Mouse (Mus musculus) MN1 (cell line): ENCODE data around the gene Rnf7.
"Not testable (repeated sequence)": the region's sequence is repeated elsewhere in the genome, so short reads cannot be mapped to it uniquely, and the experiment has no call there.

ENCODE experiments used
- DNase-seq: peaks from one replicate; pipeline ENCODE4 v3.0.0-alpha.2; 2016; ENCODE audit warnings: low spot score

The Rnf7 gene

GRCm38 (mm10) chr9:96478071-96478888 is at the start of gene Rnf7:
Gene Rnf7 (minus strand): TSS chr9:96478675.
- DNase-seq, result peak; percentile 100

- no peak for DNase-seq
Measured at GRCm38 (mm10) chr9:96526011-96526410, 47.5 kb upstream of the Rnf7 start.

GRCm38 (mm10) chr9:96524972-96525506 is 46.6 kb upstream of the Rnf7 start, which contains the start of gene Gm28729:
Gene Gm28729 (minus strand): TSS chr9:96525264.
- no peak for DNase-seq

GRCm38 (mm10) chr9:96523148-96523547 is 44.7 kb upstream of the Rnf7 start:
- DNase-seq, result no peak

GRCm38 (mm10) chr9:96521574-96521973 is 43.1 kb upstream of the Rnf7 start:
- not testable (repeated sequence) for DNase-seq

- no peak for DNase-seq
Measured at GRCm38 (mm10) chr9:96517429-96517828, 39.0 kb upstream of the Rnf7 start.

GRCm38 (mm10) chr9:96516806-96517205 is 38.3 kb upstream of the Rnf7 start:
- DNase-seq, result no peak

- DNase-seq, result no peak
Measured at GRCm38 (mm10) chr9:96515737-96516136, 37.3 kb upstream of the Rnf7 start.

- DNase-seq, result no peak
Measured at GRCm38 (mm10) chr9:96514278-96514677, 35.8 kb upstream of the Rnf7 start.

GRCm38 (mm10) chr9:96506011-96506498 is 27.6 kb upstream of the Rnf7 start:
- peak; percentile 17 for DNase-seq

- DNase-seq, result no peak
Measured at GRCm38 (mm10) chr9:96505156-96505555, 26.7 kb upstream of the Rnf7 start.

GRCm38 (mm10) chr9:96504116-96504895 is 25.8 kb upstream of the Rnf7 start:
- no peak for DNase-seq

GRCm38 (mm10) chr9:96502856-96503610 is 24.6 kb upstream of the Rnf7 start:
- no peak for DNase-seq

- DNase-seq, result no peak
Measured at GRCm38 (mm10) chr9:96501217-96501616, 22.7 kb upstream of the Rnf7 start.

- peak; percentile 56 for DNase-seq
Measured at GRCm38 (mm10) chr9:96493212-96493611, 14.7 kb upstream of the Rnf7 start.

- DNase-seq, result no peak
Measured at GRCm38 (mm10) chr9:96491810-96492209, 13.3 kb upstream of the Rnf7 start.

- not testable (repeated sequence) for DNase-seq
Measured at GRCm38 (mm10) chr9:96487869-96488268, 9.4 kb upstream of the Rnf7 start.

- DNase-seq, result no peak
Measured at GRCm38 (mm10) chr9:96483648-96484047, 5.2 kb upstream of the Rnf7 start.

- no peak for DNase-seq
Measured at GRCm38 (mm10) chr9:96483028-96483427, 4.6 kb upstream of the Rnf7 start.

GRCm38 (mm10) chr9:96472356-96472755 is 6.1 kb downstream of the Rnf7 start:
- no peak for DNase-seq

GRCm38 (mm10) chr9:96471681-96472080 is 6.8 kb downstream of the Rnf7 start:
- DNase-seq, result not testable (repeated sequence)
